Mouse (Mus musculus): ENCODE data around the gene Olfr1443.

DNA sequence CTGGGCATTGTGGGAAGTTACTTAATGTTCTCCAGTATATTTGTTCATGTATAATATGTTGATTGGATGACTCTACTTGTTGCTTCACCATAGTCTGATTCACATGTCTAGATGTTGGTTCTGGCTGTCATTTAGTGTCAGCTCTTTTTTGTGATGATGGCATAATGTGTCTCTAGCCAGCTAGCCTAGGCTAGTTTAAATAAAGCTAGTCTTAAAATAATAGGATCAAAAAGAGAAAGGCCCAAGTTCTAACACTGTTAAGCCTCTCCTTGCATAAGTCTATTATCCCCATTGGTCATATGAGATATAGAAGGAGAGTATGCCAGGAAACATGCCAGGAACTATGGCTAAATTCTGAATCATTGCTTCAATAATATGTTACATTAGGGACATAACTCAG, 28.4 kb upstream of the Olfr1443 start:
- no peak for TF ChIP-seq MAFK (IDR thresholded peaks at IDR 0.05; ENCODE audit: insufficient read depth, low read depth, low read length)
- TF ChIP-seq HCFC1 (IDR thresholded peaks at IDR 0.05; ENCODE audit: borderline replicate concordance, insufficient read depth, low read length): no peak
- no peak for TF ChIP-seq ZC3H11A (IDR thresholded peaks at IDR 0.05; ENCODE audit: borderline replicate concordance, low read depth, low read length)
- TF ChIP-seq CHD2 (IDR thresholded peaks at IDR 0.05; ENCODE audit: low read depth, low read length): no peak
- no peak for TF ChIP-seq ZNF384 (IDR thresholded peaks at IDR 0.05; ENCODE audit: low read depth, low read length)

Measured in ES-E14 (cell line).